Mouse (Mus musculus): ENCODE measurements around the gene Fez2. TPM values are rescaled to one million over a fixed set of nuclear protein-coding genes. Genes with fewer than 3 reads are reported as not detected.

Fez2 gene
- polyA plus RNA-seq, 1 experiment, result 18.0 TPM

DNA sequence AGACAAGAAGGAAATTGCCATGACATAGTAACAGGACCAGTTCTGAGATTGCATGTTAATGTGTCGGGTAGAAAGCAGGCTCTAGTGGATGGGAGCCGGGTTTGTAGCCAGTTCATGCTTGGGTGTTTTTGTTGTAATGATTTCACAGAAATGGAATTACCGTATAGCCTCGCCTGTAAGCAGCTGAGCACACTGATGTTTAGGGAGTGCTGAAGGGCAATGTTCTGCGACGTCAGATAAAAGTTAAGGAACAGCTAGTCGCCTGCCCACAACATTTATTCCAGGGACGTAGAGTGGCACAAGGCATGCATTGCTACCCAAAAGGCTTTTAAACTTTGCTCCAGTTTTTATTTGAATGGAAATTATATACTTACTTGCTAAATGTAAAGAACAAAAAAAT lies 86.5 kb downstream of the Fez2 start:
- Histone ChIP-seq H3K9ac (ENCODE audit: low read depth, poor library complexity, severe bottlenecking) (no peak overlapping the region), H3K36me3 (ENCODE audit: control insufficient read depth, insufficient read depth, low read length, poor library complexity, severe bottlenecking) (no peaks in the 10 kb centered on the region), H3K27me3 (ENCODE audit: control insufficient read depth, insufficient read depth, low read length, poor library complexity, severe bottlenecking) (no peaks in the 10 kb centered on the region), H3K27ac (ENCODE audit: insufficient read depth, low read length) (no peak overlapping the region), H3K4me1 (ENCODE audit: control insufficient read depth, insufficient read depth, low read length) (no peaks in the 10 kb centered on the region), H3K9me3 (replicated peaks; ENCODE audit: control insufficient read depth, insufficient read depth, low read length, poor library complexity, severe bottlenecking) (no peaks in the 10 kb centered on the region), H3K4me3 (ENCODE audit: low read depth, low read length) (no peak overlapping the region)
- TF ChIP-seq EP300 (IDR thresholded peaks at IDR 0.05; ENCODE audit: insufficient read depth, low read depth, low read length) (no peak), POLR2A (IDR thresholded peaks at IDR 0.05; ENCODE audit: insufficient read depth, low read length) (no peak), CTCF (IDR thresholded peaks at IDR 0.05; ENCODE audit: low read depth, low read length) (no peak)

DNA sequence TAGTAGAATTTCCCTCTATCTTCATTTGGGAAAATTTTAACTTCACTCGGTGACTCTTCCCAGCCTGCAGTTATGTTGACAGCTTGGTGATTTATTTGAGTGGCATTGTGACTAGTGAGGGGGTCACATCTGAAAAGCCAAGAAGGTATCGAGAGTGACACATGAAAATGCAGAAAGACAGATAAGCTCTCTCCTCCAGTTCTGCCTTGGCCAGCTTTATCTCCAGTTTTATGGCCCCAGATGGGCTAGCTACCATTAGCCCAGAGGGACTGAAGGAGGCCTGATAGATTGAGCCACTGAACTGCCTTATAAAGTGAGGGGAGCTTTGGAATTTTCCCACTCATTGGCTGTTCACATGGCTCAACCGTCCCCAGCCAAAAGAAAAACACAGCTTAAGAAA lies 89.7 kb downstream of the Fez2 start:
- no peaks in the 10 kb centered on the region for H3K36me3 ChIP-seq (ENCODE audit: control insufficient read depth, insufficient read depth, low read length, poor library complexity, severe bottlenecking)
- no peaks in the 10 kb centered on the region for H3K27me3 ChIP-seq (ENCODE audit: control insufficient read depth, insufficient read depth, low read length, poor library complexity, severe bottlenecking)
- no peak overlapping the region for H3K9ac ChIP-seq (ENCODE audit: low read depth, poor library complexity, severe bottlenecking)
- no peaks in the 10 kb centered on the region for H3K9me3 ChIP-seq (replicated peaks; ENCODE audit: control insufficient read depth, insufficient read depth, low read length, poor library complexity, severe bottlenecking)
- H3K4me1 ChIP-seq (ENCODE audit: control insufficient read depth, insufficient read depth, low read length), result no peaks in the 10 kb centered on the region
- no peak overlapping the region for H3K4me3 ChIP-seq (ENCODE audit: low read depth, low read length)
- no peak overlapping the region for H3K27ac ChIP-seq (ENCODE audit: insufficient read depth, low read length)
- TF ChIP-seq EP300 (IDR thresholded peaks at IDR 0.05; ENCODE audit: insufficient read depth, low read depth, low read length), result no peak
- TF ChIP-seq POLR2A (IDR thresholded peaks at IDR 0.05; ENCODE audit: insufficient read depth, low read length), result no peak
- TF ChIP-seq CTCF (IDR thresholded peaks at IDR 0.05; ENCODE audit: low read depth, low read length), result no peak

DNA sequence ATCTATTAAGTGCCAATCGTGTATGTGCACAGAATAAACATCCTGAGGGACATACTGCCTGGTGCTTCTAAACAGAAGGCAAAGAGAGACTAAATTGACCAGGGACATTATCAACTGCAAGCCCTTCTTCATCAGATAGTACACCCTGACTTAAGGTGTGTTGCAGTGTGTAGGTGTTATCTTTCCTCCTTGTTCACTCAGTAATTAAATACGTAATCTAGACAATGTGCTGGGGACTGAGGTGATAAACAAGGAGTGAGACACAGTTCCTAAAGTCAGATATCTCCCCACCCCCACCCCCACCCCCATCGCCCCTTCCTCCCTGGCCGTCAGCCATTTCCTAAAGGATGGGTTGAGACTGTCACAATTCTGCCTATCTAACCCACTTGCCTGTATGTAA lies 90.8 kb downstream of the Fez2 start:
- Histone ChIP-seq H3K36me3 (ENCODE audit: control insufficient read depth, insufficient read depth, low read length, poor library complexity, severe bottlenecking) (no peaks in the 10 kb centered on the region), H3K27me3 (ENCODE audit: control insufficient read depth, insufficient read depth, low read length, poor library complexity, severe bottlenecking) (no peaks in the 10 kb centered on the region), H3K4me3 (ENCODE audit: low read depth, low read length) (no peak overlapping the region), H3K9ac (ENCODE audit: low read depth, poor library complexity, severe bottlenecking) (no peak overlapping the region), H3K27ac (ENCODE audit: insufficient read depth, low read length) (no peak overlapping the region), H3K9me3 (replicated peaks; ENCODE audit: control insufficient read depth, insufficient read depth, low read length, poor library complexity, severe bottlenecking) (no peaks in the 10 kb centered on the region; the same call in 1 of the 2 replicates), H3K4me1 (ENCODE audit: control insufficient read depth, insufficient read depth, low read length) (no peaks in the 10 kb centered on the region)
- TF ChIP-seq POLR2A (IDR thresholded peaks at IDR 0.05; ENCODE audit: insufficient read depth, low read length) (no peak), CTCF (IDR thresholded peaks at IDR 0.05; ENCODE audit: low read depth, low read length) (no peak), EP300 (IDR thresholded peaks at IDR 0.05; ENCODE audit: insufficient read depth, low read depth, low read length) (no peak)

DNA sequence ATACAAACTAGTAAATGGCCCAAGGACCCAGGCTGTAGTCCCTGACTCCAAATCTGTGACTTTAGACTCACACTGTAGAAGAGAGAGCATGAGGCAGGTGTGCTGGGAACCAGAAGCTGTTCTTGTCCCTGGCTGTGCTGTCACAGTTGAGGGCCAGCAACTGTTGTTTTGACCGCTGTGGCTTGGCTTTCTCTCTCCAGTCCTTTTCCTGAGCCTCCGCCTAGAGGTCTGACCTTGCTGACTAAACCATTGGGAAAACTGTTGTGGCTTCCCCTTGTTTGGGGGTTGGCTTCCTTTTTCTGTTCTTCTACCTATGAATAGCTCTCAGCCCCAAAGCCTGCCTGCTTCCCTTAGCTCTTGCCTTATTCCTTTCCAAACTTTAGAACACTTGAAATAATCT lies 91.6 kb downstream of the Fez2 start:
- TF ChIP-seq POLR2A (IDR thresholded peaks at IDR 0.05; ENCODE audit: insufficient read depth, low read length) (no peak), EP300 (IDR thresholded peaks at IDR 0.05; ENCODE audit: insufficient read depth, low read depth, low read length) (no peak), CTCF (IDR thresholded peaks at IDR 0.05; ENCODE audit: low read depth, low read length) (no peak)
- H3K9ac ChIP-seq (ENCODE audit: low read depth, poor library complexity, severe bottlenecking), result no peak overlapping the region
- no peaks in the 10 kb centered on the region; the same call in 1 of the 2 replicates for H3K9me3 ChIP-seq (replicated peaks; ENCODE audit: control insufficient read depth, insufficient read depth, low read length, poor library complexity, severe bottlenecking)
- no peaks in the 10 kb centered on the region for H3K36me3 ChIP-seq (ENCODE audit: control insufficient read depth, insufficient read depth, low read length, poor library complexity, severe bottlenecking)
- H3K27ac ChIP-seq (ENCODE audit: insufficient read depth, low read length), result no peak overlapping the region
- no peaks in the 10 kb centered on the region for H3K4me1 ChIP-seq (ENCODE audit: control insufficient read depth, insufficient read depth, low read length)
- H3K27me3 ChIP-seq (ENCODE audit: control insufficient read depth, insufficient read depth, low read length, poor library complexity, severe bottlenecking), result no peaks in the 10 kb centered on the region
- H3K4me3 ChIP-seq (ENCODE audit: low read depth, low read length), result no peak overlapping the region

DNA sequence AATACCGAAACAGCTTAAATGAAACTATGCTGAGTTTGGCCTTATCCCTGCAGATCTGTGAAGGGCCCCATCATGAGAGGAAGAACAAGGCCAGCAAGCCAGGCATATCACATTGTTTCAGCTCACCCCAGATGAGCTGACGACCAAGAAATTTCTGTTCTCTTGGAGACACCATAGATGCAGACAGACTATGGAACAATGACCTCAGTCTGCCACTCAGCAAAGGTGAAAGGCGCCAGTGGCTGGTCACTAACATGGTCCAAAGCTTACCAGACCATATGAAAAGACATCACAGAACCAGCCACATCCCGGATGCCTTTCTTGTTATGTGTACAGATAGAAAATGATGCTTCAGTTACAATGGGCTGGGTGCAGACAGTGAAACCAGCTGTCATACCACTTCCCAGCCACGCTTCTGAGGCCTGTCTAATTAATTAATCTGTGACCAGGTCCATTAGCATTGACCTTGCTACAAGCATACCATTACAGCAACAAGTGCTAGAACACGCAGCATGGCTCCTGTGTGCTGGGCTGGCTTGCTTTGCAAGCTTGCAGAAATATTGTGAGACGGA lies 92.1 kb downstream of the Fez2 start:
- no peaks in the 10 kb centered on the region for H3K4me1 ChIP-seq (ENCODE audit: control insufficient read depth, insufficient read depth, low read length)
- TF ChIP-seq CTCF (IDR thresholded peaks at IDR 0.05; ENCODE audit: low read depth, low read length) (no peak), EP300 (IDR thresholded peaks at IDR 0.05; ENCODE audit: insufficient read depth, low read depth, low read length) (no peak), POLR2A (IDR thresholded peaks at IDR 0.05; ENCODE audit: insufficient read depth, low read length) (no peak)
- H3K36me3 ChIP-seq (ENCODE audit: control insufficient read depth, insufficient read depth, low read length, poor library complexity, severe bottlenecking), result no peaks in the 10 kb centered on the region
- H3K4me3 ChIP-seq (ENCODE audit: low read depth, low read length), result no peak overlapping the region
- H3K9ac ChIP-seq (ENCODE audit: low read depth, poor library complexity, severe bottlenecking), result no peak overlapping the region
- no peaks in the 10 kb centered on the region for H3K27me3 ChIP-seq (ENCODE audit: control insufficient read depth, insufficient read depth, low read length, poor library complexity, severe bottlenecking)
- no peaks in the 10 kb centered on the region; the same call in 1 of the 2 replicates for H3K9me3 ChIP-seq (replicated peaks; ENCODE audit: control insufficient read depth, insufficient read depth, low read length, poor library complexity, severe bottlenecking)
- H3K27ac ChIP-seq (ENCODE audit: insufficient read depth, low read length), result no peak overlapping the region

DNA sequence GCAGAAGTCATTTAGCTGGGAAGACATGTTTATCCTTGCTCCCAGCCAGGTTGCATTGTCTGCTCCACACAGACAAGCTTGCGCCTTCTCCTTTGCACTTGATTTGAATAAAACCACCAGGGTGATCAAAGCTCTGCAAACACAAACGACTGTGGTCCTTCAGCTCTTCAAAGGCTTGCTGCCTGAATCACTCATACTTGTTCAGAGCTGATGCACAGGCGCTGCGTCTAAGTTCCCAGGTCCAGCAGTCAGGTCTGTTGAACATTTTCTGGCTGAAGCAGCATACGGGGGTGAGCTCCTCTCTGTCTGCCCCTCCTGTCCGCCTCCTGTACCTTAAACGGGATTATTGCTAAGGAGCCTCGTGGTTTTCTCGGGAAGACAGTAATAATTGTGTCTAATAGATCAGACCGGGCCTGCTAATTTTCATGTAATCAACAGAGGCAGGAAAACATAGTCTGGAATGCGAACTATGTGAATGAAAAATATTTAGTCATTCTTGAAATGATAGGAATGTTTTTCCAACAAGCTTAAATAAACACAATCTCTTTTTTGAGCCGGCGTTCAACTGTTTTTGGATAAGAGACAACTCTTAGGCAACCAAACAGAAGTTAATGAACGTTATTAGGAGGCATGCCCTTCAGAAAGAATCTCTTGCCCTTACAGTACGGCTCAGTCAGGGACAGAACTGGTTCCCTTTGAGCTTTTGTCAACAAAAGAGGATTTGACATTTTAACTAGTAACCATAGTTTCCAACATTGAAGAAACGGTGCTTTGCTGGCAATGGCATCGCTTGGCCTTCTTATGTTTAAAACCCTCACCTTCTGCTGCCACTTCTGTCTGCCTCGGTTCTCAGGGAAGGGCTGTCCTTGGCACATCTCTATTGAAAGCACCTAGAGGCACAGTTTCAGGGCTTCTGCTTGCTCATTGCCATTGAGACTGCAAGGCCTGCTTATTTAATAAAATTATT lies 95.3 kb downstream of the Fez2 start:
- no peak for TF ChIP-seq EP300 (IDR thresholded peaks at IDR 0.05; ENCODE audit: insufficient read depth, low read depth, low read length)
- Histone ChIP-seq H3K9ac (ENCODE audit: low read depth, poor library complexity, severe bottlenecking) (no peak overlapping the region), H3K27ac (ENCODE audit: insufficient read depth, low read length) (no peak overlapping the region), H3K4me1 (ENCODE audit: control insufficient read depth, insufficient read depth, low read length) (no peaks in the 10 kb centered on the region), H3K9me3 (replicated peaks; ENCODE audit: control insufficient read depth, insufficient read depth, low read length, poor library complexity, severe bottlenecking) (no peaks in the 10 kb centered on the region; the same call in 1 of the 2 replicates), H3K36me3 (ENCODE audit: control insufficient read depth, insufficient read depth, low read length, poor library complexity, severe bottlenecking) (no peaks in the 10 kb centered on the region), H3K27me3 (ENCODE audit: control insufficient read depth, insufficient read depth, low read length, poor library complexity, severe bottlenecking) (no peaks in the 10 kb centered on the region), H3K4me3 (ENCODE audit: low read depth, low read length) (no peak overlapping the region)
